Mouse (Mus musculus) A20 (cell line): ENCODE data around the gene Trmt112.

Experiments used
- DNase-seq: peaks from one replicate; pipeline ENCODE4 v3.0.0-alpha.2; 2011; ENCODE audit warnings: low read depth, low spot score

Gene Trmt112

DNA sequence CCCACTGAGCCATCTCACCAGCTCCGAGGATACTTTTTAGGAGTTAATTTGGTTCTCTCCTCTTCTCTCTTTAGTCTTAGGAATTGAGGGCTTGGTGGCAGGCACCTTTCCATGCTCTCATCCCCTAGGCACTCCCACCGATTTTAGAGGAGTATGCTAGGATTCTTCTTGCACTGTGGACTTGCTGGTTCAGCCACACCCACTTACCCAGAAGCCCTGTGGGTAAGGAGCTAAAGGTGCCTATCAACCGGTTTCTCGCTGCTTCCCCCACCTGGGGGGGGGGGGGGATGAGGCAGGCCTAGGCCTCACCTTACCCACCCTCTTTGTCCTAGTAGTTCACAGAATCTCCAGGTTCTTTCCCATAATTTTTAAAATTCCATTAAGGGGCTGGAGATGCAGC is 38.2 kb downstream of the Trmt112 start:
- no peak for DNase-seq

GRCm38 (mm10) chr19:6948186-6948585 is 38.7 kb downstream of the Trmt112 start:
- no peak for DNase-seq

DNA sequence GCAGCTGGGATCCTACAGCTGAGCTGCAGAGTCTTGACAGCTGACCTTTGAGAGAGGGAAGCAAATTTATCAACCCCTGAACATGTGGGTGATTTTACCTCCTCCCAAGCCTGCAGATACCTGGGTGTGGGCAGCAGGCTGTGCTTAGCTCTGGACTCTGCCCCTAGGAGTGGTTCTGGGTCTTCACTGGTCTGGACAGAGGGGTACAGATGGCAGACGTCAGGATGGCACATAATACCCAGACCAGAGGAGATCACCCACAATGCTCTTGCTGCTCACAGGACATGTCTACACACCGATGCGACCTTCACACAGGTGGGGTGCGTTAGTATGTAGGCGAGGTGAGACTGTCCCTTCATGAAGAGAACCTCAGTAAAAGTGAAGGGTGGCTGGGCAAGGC is 40.0 kb downstream of the Trmt112 start:
- DNase-seq: no peak

- no peak for DNase-seq
These were observed 40.5 kb downstream of the Trmt112 start for GRCm38 (mm10) chr19:6949951-6950350.

- DNase-seq: peak; percentile 77
These were observed 41.2 kb downstream of the Trmt112 start for GRCm38 (mm10) chr19:6950613-6951153.

DNA sequence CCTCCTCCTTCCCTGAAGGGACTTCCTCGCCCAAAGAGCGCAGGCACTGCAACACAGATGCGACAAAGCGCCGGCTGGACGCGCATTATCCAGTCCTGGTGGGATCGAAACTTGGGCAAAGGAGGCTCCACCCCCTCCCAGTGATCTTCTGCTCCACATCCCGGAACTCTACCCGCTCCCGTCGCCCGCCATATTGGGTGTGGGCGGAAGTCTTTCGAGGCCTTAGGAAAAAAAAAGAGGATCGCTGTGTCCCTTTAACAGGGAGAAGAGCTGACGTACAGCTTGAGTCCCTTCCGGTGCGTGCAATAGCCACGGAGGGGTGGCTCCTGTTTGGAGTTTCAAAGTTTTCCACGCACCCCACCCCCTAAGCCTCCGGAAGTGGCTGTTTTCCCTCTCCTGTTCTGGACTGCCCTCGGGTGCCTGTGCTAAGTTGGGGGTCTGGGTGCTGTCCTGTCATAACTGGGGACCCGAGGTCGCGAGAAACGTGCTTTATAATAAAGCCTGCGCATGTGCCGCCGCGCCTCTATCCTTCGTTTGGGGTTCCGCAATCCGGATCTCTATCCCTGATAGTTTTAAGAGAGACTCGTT is 42.0 kb downstream of the Trmt112 start:
- DNase-seq: peak; percentile 89

- peak; percentile 64 for DNase-seq
These were observed 42.7 kb downstream of the Trmt112 start for GRCm38 (mm10) chr19:6951994-6952711.

- DNase-seq: no peak
These were observed 43.2 kb downstream of the Trmt112 start for GRCm38 (mm10) chr19:6952712-6953037.

DNA sequence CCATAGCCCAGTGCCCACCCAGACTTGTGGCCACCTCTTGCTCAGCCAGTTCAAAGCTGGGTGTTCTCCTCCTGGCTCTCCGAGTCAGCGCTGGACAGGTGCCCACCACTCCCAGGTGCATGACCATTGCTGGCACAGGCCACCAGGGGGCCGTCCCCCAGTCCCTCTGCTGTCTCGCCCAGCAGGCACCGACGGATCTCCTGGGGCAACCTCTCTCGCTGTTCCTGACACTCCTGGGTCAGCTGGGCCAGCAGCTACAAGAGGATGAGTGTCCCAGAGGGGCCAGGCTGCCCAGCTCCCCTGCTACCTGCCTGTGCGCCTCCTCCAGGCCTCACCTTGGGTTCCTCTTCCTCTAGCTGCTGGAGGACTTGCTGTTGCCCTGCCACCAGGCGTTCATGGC is 44.5 kb downstream of the Trmt112 start:
- DNase-seq: peak; percentile 47

GRCm38 (mm10) chr19:6955424-6955823 is 45.9 kb downstream of the Trmt112 start:
- DNase-seq: peak; percentile 60

GRCm38 (mm10) chr19:6956461-6956860 is 47.0 kb downstream of the Trmt112 start:
- DNase-seq: no peak
